Mouse (Mus musculus) embryo, embryonic 11.5 days (tissue): ENCODE measurements around the gene Mvd.

Experiments
- DNase-seq: peaks from one replicate; pipeline ENCODE4 v3.0.0-alpha.2; 2012; ENCODE audit warnings: low read depth, low spot score

Mvd gene

DNA sequence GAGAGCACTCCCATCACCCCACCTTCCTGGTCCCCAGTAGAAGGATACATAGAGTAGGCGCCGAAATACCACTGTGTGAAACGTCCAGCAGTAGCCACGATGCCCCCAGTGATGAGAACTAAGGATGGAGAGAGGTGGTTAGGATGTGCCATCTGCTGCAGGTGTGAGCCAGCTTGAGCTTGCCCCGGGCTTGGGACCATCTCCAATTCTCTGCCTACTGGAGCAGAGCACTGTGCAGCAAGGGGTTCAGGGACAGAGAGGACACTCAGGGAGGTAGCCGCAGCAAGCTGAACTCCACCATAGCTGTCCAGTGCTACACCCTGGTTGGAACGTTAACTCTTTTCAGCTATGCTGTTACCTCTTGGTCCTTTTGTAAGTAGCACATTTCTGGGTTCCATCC, 15.6 kb downstream of the Mvd start:
- no peak for DNase-seq

DNA sequence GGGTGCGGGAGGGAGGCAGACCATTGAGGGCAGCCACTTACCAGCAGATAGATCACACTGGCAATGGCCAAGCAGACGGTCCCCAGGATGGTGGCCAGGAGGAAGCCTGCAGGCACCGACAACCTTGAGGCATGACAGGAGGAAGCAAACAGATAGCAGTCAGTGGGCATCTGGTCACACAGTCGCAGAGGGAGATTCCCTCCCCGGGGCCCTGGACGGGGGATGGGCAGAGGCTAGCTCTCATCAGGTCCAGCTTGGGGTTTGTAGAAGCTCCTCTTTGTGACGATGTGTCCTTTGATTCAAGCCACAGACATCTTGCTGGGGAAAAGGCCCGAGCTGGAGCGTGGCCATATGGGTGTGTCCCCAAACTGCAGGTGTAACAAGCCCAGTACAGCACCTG, 17.1 kb downstream of the Mvd start:
- DNase-seq, result no peak

- DNase-seq, result no peak
Measured at GRCm38 (mm10) chr8:122423659-122424058, 19.6 kb downstream of the Mvd start.

- no peak for DNase-seq
Measured at GRCm38 (mm10) chr8:122423217-122423616, 20.0 kb downstream of the Mvd start.

GRCm38 (mm10) chr8:122421376-122422070, 21.7 kb downstream of the Mvd start, which contains the start of gene Il17c:
TSS of gene Il17c (plus strand) at chr8:122422020.
- no peak for DNase-seq

DNA sequence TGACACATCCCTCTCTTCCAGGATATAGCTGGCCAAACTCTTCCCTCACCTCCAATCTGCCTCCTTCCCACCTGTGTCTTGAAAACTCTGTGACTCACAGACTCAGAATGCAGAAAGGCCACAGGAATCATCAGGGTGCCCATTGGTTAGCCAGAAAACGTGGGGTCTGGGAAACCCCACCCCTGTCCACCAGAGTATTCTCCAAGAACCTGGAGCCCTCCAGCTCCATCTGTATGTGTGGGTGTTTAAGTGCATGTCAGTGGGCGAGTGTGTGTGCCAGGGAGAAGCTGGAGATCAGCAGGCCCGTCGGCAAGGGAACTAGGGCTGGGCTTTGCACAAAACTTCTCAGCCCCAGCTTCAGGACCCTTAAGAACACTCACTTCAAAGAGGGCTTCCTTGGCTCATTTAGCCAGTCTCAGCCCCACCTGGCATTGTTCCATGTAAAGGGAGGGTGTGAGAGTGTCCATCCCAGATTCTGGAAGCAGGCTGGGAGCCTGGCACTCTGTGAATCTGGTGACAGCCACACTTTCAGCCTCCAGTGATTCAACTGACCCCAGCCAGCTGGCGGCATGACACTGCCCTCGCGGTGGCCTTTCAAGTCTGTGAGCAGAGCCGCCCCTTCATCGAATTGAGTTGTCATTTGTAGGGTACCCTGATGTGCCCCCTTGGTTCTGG, 23.2 kb downstream of the Mvd start:
- DNase-seq, result no peak

GRCm38 (mm10) chr8:122415554-122415953, 27.7 kb downstream of the Mvd start:
- DNase-seq, result no peak

DNA sequence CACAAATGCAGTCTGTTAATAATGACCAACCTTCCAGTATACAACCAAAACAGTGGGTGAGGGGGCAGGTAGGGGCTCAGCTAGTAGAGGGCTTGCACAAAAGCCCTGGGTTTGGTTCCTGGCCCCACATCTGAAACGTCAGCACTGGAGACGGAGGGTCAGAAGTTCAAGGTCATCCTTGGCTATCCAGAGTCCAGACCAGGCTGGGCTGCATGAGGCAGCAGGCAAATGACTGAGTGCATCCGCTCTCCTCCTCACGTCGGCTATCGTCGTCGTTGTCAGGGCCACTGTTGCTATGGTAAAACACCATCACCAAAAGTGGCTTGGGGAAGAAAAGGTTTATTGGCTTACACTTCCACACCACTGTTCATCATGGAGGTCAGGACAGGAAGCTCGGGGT, 28.9 kb downstream of the Mvd start:
- no peak for DNase-seq

GRCm38 (mm10) chr8:122407678-122408077, 35.5 kb downstream of the Mvd start:
- no peak for DNase-seq

GRCm38 (mm10) chr8:122405146-122405805, 37.9 kb downstream of the Mvd start:
- DNase-seq, result no peak

DNA sequence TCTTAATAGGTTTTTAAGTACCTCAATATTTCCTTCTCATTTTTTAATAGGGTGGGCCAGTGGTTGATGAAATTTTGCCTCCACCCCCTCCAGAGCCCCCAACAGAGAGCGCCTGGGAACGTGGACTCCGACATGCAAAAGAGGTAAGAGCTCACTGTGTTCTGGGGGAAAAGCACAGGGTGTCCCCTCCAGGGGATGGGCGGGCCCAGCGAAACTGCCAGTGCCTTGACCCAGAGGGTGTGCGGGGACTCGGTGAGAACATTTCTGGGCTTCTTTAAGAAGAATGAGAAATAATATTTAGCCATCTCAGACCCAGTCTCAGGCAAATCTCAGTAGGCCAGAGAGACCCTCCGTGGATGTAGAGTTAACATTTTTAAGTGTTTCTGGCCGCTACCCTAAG, 45.0 kb downstream of the Mvd start:
- DNase-seq, result no peak

DNA sequence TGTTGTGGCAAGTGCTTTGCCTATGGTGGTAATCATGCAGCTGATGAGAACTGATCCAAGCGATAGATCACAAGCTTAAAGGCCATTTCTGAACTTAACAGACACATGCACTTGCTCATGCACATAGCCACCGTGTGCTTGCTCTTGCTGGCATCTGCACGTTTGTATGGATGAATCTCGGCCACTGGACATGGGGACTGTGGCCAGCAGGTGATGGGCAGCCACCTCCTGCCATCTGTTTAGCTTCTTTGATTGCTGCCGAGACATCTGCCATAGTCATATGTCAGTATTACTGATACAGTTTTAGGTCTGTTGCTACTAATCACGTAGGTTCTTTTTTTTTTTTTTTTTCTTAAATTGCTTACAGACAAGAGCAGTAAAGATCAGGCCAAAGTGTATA, 47.9 kb downstream of the Mvd start:
- no peak for DNase-seq

- no peak for DNase-seq
Measured at GRCm38 (mm10) chr8:122393717-122394116, 49.5 kb downstream of the Mvd start.

DNA sequence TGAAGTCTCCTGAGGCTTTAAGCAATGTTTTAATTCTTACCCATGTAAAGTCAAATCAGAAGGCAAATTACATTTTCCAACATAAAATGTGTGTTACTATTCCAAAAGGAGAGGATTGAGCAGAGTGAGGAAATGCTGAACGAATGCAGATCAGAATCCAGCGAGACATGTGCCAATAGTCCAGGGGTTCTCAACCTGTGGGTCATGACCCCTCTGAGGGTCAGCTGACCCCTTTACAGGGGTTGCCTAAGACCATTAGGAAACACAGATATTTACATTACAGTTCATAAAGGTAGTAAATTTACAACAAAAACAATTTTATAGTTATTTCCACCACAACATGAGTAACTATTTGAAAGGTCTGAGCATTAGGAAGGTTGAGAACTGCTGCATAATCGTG, 52.5 kb downstream of the Mvd start:
- DNase-seq, result no peak

- DNase-seq, result no peak
Measured at GRCm38 (mm10) chr8:122389357-122389756, 53.9 kb downstream of the Mvd start.
